Mouse (Mus musculus) olfactory bulb, adult 2 months (tissue): ENCODE measurements around the gene Vmn1r223.

ENCODE experiments used
- CTCF ChIP-seq: fragments of 200-500 bp; IDR thresholded peaks from 2 replicates; pipeline ENCODE4 v1.5.1; 2012; ENCODE audit warnings: low read depth, mild to moderate bottlenecking, low read length, moderate library complexity; ENCODE audit not compliant: insufficient read depth
- POLR2A ChIP-seq: fragments of 200-500 bp; IDR thresholded peaks from 2 replicates; pipeline ENCODE4 v1.6.1; 2012; ENCODE audit warnings: mild to moderate bottlenecking, low read depth, low read length, moderate library complexity; ENCODE audit not compliant: insufficient read depth

GRCm38 (mm10) chr13:23286721-23287362 lies 39.9 kb downstream of the Vmn1r223 start:
- TF ChIP-seq CTCF (no peak), POLR2A (no peak)
